8 mouse cellular contexts compared by ENCODE assay signal in genomic region chr7:35556205-35556603, GRCm38 (mm10). TPM values are rescaled to one million over a fixed set of nuclear protein-coding genes. Genes with fewer than 3 reads are reported as not detected.
DNase-seq lines count a peak whose midpoint lies in the region; ATAC-seq lines count a peak whose summit lies in the region.

TSS of gene Nudt19 (minus strand) at chr7:35556304.

- no peaks in the 10 kb centered on the region for H3K9me3 ChIP-seq in midbrain, embryonic 15.5 days

- 68% methylated on average over 4 of the region's 4 CpGs for WGBS in midbrain, embryonic 15.5 days

- ATAC-seq in midbrain, embryonic 15.5 days (replicated peaks) = no peak

- peak within 1 kb of the TSS; percentile 85 for H3K4me3 ChIP-seq in brown adipose tissue, adult 24 weeks (ENCODE audit: insufficient read depth, low read depth, low read length)
- peak within 1 kb of the TSS; percentile 94 for H3K4me3 ChIP-seq in midbrain, embryonic 15.5 days

- no peak for DNase-seq in layer of hippocampus, adult 8-10 months (ENCODE audit: low spot score in 2 of 2)
- DNase-seq in layer of hippocampus, adult 9-11 months = no peak
- DNase-seq in heart, adult 8-10 months (ENCODE audit: low spot score) = no peak
- no peak for DNase-seq in layer of hippocampus, postnatal 25 days (ENCODE audit: extremely low spot score in 1 of 2, low spot score in 1 of 2)
- no peak for DNase-seq in spleen, postnatal 10 days (ENCODE audit: low spot score in 2 of 2)
- no peak for DNase-seq in testis, postnatal 10 days (ENCODE audit: low spot score)

- peak within 1 kb of the TSS; percentile 96 for H3K4me2 ChIP-seq in midbrain, embryonic 15.5 days

- no peaks in the 10 kb centered on the region for H3K27me3 ChIP-seq in midbrain, embryonic 15.5 days (replicated peaks)

- H3K27ac ChIP-seq in brown adipose tissue, adult 24 weeks (replicated peaks; ENCODE audit: low read depth, low read length) = peak within 1 kb of the TSS; percentile 88
- peak within 1 kb of the TSS; percentile 94 for H3K27ac ChIP-seq in midbrain, embryonic 15.5 days

- peak within 1 kb of the TSS; percentile 85 for H3K9ac ChIP-seq in midbrain, embryonic 15.5 days

- peaks cover 5% of the 10 kb centered on the region; the same call in 1 of the 2 replicates for H3K36me3 ChIP-seq in midbrain, embryonic 15.5 days (replicated peaks)

- H3K4me1 ChIP-seq in brown adipose tissue, adult 24 weeks (ENCODE audit: control insufficient read depth, insufficient read depth, insufficient read length, low read length) = no peaks in the 10 kb centered on the region
- peaks cover 18% of the 10 kb centered on the region for H3K4me1 ChIP-seq in midbrain, embryonic 15.5 days

RNA-seq across cellular contexts. Expression of gene Nudt19, which starts in this region (rescaled TPM):
- 10 to 100 TPM; 65.4 to 80.5 (median 73.1) TPM for total RNA-seq in layer of hippocampus, adult 8-10 months (2022)
- polyA plus RNA-seq in brown adipose tissue, adult 24 weeks (2012; ENCODE audit: insufficient read depth, insufficient read length, missing spikeins) = 105 and 112 TPM in 2 replicates
- total RNA-seq in heart, adult 8-10 months (2022) = 10 to 100 TPM; 58.4 to 73.7 (median 68.2) TPM
- 10 to 100 TPM; 65.8 to 73.0 TPM for total RNA-seq in layer of hippocampus, postnatal 25 days (2021)
- polyA plus RNA-seq in midbrain, embryonic 15.5 days (2015; fragmentation: Nextera tagmentation; extraction: Ambion mirVana) = 87.3 and 91.5 TPM in 2 replicates
